Mouse (Mus musculus) cerebellum, adult 18-20 months (tissue): ENCODE measurements at regions not wholly inside any gene's neighbourhood (a gene's known extent, or its start where the extent isn't known, plus 50 kb on each side); places are given as distances from the start of the nearest gene placed in this dataset.

ENCODE experiments used
- DNase-seq, 2 experiments: peaks; one replicate each; pipeline ENCODE4 v3.0.0; 2021

DNA sequence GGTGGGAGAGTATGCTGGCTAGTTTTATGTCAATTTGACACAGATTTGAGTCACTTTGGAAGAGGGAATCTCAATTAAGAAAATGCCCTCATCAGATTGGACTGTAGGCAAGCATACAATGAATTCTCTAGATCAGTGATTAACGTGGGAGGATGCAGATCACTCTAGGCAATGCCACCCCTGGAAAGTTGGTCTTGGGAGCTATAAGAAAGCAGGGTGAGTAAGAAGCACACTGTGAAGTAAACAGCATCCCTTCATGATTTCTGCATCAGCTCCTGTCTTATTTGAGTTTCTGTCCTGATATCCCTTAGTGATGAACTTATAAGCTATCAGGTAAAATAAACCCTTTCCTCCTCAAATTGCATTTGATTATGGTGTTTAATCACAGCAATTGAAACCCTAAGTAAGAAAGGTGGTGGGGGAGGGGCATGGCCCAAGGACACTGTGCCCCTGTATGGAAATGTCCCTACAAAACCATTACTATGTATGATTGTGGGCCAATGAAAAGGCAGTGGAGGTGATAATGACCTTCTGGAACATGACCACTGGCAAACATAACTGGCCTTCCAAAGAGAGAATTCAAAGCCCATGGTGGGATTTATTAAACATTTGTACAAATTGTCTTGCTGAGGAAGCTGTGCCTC lies 640.3 kb upstream of the Vstm2b start:
- no peak for DNase-seq

DNA sequence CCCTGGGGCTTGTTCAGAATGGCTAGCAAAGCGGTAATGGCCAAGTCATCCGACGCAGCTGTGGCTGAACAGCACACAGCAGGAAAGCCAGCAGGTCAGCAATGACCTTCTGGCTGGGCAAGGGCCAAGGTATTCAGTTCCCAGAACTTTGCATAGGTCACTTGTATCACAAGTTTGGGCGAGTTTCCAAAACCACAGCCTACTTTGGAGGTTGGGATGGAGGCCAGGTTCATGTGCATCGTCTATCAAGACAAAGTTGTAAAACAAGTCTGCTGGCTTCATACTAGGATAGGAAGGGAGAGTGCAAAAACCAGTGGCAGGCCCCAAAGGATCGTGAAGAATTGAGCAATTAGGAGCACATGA lies 639.8 kb upstream of the Vstm2b start:
- DNase-seq, result peak in 1 of 2 experiments; percentile 2

- peak; percentile 28 to 32 for DNase-seq
These were observed 624.6 kb upstream of the Vstm2b start for GRCm38 (mm10) chr7:40273459-40274072.

DNA sequence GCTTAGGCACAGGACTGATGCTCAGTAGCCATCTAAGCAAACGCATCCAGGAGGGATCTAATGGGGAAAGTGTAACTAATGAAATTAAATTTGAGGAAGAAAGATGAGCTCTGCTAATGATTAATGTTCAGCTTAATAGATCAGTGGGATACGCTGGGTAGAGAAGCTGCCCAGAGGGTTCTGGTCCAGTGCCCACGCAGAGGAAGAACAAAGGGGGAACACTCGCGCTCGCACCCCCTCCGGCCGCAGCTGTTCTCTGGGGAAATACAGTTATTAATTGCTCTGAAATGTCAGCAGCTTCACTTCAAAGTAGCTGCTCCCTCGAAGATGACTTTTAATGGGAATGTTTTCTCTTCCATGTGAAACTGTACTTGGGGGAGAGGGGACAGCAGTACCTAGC lies 623.0 kb upstream of the Vstm2b start:
- no peak for DNase-seq

GRCm38 (mm10) chr7:40275658-40276057 lies 622.5 kb upstream of the Vstm2b start:
- DNase-seq, result no peak

DNA sequence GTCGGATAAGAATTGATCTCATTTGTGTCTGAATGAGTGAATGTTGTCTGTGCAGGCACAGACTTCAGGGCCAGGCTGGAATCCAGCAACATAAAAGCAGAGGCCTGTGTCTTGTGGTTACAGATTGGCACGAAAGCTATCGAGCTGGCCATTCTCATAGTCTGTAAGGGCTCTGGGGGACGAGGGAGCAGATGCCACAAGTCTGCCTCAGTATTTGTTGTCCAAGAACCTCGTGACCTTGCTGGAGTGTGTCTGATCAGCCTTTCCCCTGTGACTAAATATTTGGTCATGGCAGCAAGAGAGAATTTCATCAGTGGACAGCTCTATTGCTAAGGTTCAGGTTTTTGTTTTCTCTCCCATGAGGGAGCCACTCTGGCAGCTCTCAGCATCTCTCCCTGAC lies 622.0 kb upstream of the Vstm2b start:
- DNase-seq, result no peak

DNA sequence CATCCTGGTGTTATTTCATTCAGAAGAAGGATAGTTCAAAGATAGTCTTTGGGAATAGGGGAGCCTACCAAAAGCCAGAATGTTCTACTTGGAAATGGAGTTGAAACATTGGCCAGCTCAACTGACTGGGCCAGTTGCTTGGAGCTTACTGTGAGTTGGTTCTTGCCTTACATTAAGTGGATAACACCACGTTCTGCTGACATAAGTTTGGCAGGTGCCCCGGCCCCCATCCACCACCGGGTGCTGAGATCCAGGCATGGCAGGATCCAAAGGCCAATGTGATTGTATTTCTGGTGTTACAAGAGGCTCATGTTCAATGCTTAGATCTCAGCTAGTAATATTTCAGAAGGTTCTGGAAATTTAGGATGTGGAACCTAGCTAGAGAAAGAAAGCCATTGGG lies 608.0 kb upstream of the Vstm2b start:
- DNase-seq, result no peak

DNA sequence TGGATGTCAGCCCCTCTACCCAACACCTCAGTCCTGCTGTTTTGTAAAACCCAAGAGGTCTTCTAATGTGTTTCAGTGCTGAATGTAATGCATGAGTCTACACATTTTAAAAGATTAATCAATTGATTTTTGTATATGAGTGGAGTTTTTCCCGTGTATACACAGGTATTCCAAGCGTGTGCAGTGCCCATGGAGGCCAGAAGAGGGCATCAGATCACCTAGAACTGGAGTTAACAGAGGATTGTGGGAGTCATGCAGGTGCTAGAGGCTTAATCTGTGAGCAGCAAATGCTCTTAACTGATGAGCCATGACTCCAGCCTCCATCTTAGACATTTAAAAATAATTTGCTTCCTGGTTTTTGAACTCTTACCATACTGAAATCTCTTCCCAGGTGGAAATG lies 587.6 kb upstream of the Vstm2b start:
- no peak for DNase-seq

- no peak for DNase-seq
These were observed 577.0 kb upstream of the Vstm2b start for GRCm38 (mm10) chr7:40321171-40321570.

DNA sequence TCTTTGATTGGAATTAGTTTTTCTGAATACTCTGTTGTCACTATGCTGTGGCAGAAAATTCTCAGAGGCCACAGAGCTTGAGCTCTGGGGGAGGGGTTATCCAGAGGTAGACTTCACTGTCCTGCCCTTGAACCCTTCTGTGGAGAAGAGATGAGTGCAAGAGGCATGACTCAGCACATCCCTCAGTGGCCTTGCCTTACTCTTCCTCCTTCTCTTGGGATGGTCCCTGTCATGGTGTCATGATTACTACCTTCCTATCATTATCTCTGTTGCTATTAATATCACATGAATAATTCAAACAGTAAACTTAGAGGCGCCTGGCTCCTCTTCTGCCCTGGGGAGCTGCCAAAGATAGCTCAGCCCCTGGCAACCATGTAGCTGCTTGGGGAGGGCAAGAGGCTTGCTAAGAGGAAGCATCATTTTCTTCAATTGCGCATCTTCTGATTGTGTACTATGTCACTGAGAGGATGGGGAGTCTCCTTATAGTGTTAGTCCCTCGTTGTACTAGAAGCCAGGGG lies 572.9 kb upstream of the Vstm2b start:
- DNase-seq, result no peak

- no peak for DNase-seq
These were observed 565.7 kb upstream of the Vstm2b start for GRCm38 (mm10) chr7:40332455-40332854.

GRCm38 (mm10) chr7:40352306-40352705 lies 545.8 kb upstream of the Vstm2b start:
- DNase-seq, result no peak

DNA sequence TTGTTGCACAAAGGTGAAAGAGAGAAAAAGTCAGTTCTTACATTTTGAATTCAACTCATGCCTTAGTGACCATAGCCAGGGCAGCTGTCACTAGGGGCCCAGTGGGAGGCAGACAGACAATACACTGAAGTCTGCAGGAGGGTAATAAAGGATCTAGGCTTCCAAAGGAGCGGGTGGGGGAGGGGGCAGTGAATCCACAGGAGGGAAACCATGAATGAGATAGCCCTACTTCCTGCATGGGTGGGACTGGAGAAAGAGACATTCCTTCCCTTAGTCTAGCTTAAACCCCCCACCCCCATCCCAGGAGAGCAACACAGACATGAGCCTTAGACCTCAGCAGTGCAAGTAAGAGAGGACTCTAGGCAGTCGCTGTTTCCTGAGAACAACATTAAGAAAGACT lies 535.4 kb upstream of the Vstm2b start:
- DNase-seq, result no peak

- DNase-seq, result no peak
These were observed 525.4 kb upstream of the Vstm2b start for GRCm38 (mm10) chr7:40372713-40373112.

DNA sequence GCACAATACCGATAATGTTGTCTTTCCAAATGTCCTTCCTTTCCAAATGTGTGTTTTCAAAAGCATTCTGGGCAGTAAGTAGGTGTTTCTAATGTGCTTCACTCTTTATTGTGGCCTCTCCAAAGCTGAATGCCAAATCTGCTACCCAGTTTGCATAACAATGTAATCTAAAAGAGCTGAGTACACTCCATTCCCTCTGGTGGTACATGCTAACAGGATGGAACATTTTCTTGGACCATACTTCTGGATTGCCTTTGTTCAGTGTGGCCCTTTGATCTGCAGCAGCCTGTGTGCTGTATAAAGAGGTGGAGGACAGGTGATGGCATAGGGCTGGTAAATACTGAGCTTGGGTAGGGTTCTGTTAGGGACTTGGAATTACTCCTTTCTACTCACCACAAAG lies 520.3 kb upstream of the Vstm2b start:
- no peak for DNase-seq

DNA sequence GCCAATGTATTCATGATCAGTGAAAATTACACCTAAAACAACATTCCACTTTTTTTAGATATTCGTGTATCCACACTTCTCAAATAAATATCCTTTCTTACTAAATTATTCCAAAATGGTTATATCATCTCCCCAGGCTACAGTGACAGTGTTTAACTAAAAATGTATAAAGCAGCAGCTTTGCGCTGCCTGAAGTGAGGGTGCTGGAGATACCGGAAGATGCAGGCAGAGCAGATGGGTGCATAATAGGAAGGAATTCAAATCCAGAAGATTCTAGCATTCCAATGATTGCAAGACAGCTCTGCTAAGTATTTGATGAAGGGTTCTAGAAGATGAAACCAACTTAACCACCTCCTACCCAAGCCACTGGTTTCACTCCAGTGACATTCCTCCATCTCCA lies 516.9 kb upstream of the Vstm2b start:
- DNase-seq, result no peak

- DNase-seq, result no peak
These were observed 510.0 kb upstream of the Vstm2b start for GRCm38 (mm10) chr7:40388152-40388551.

- DNase-seq, result no peak
These were observed 508.3 kb upstream of the Vstm2b start for GRCm38 (mm10) chr7:40389795-40390194.

GRCm38 (mm10) chr7:40390927-40391326 lies 507.2 kb upstream of the Vstm2b start:
- DNase-seq, result no peak

DNA sequence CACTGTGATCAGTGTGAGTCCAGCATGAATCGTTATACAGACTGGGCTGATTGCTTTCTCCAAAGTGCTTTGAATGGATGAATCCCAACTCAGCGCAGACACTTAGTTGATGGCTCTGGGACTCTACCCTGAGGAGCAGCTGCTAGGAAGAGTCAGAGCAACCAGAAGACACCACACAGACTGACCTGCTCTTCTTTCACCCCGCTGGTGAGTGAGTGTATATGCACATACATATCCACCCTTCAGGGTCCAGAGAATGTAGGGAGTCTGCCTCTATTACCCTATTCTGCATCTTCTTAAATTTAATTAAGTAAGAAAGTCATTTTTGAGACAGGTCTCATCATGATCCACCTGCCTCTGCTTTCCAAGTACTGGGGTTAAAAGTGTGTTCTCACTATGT lies 506.5 kb upstream of the Vstm2b start:
- DNase-seq, result no peak

DNA sequence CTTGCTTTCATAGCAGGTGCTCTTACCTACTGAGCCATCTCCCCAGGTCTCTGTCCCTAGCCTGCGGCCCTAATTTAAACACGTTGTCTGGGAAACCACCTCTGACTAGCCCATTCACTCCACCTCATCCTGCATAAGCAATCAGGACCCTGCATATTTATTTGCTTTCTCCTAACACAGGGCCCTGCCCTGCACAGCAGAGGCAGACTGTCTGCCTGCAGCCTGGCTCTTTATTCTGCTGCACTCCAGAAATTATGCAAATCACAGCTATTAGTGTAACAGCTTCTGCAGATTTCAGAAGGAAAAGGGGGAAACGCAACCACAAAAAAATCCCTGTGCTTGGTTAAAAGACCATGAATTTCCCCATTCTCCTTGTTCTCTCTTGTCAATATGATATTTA lies 505.9 kb upstream of the Vstm2b start:
- no peak for DNase-seq

GRCm38 (mm10) chr7:40392699-40393098 lies 505.4 kb upstream of the Vstm2b start:
- DNase-seq, result no peak

GRCm38 (mm10) chr7:40398266-40398665 lies 499.9 kb upstream of the Vstm2b start:
- DNase-seq, result no peak

DNA sequence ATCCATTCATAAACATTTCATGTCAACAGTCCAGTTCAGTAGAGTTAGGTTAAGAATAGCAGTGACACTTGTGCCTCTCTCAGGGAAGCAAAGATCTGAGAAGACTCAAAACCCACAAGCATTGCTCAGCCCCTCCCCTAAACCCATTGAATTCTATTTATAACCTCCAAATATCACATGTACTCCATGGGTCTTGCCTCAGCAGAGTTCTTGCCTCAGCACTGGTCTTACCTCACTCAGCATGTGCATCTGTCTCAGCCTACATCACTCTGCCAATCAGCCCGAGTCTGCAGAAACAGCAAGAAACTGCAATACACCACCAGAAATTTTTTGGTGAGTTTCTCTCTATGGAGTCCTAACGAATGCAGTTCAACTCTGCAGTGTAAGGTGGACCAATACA lies 478.8 kb upstream of the Vstm2b start:
- DNase-seq, result no peak

DNA sequence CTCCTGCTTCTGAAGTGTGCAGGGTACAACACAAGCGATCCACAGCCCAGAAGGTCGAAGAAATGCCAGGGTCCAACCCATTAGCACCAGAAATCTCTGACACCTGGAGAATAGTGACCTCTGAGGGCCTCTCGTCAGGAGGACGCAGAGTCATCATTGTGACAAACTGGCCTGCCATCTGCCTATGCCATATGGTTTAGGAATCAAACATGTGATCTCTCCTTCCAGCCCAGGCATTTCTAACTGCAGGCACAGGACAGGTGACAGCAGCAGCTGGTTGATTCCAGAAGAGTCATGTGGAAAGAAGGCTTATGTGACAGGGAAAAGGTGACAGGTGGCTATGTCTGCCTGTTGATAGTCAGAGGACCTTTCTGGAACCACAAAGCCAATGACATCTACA lies 476.0 kb upstream of the Vstm2b start:
- peak; percentile 1 to 4 for DNase-seq
